Mouse (Mus musculus) limb, embryonic 14.5 days (tissue): ENCODE results near the gene Tbck. TPM values are rescaled to one million over a fixed set of nuclear protein-coding genes. Genes with fewer than 3 reads are reported as not detected.

ENCODE experiments used
- ATAC-seq: fragments of 200-750 bp; cut with Nextera tagmentation; 2 replicates; pipeline ENCODE4 v1.8.0; 2017; ENCODE audit warnings: low read depth, moderate number of reproducible peaks, moderate TSS enrichment; ENCODE audit not compliant: low FRiP score
- DNase-seq: peaks from one replicate; pipeline ENCODE4 v3.0.0-alpha.2; 2015; ENCODE audit warnings: low spot score
- H3K27ac ChIP-seq: fragments of 300-500 bp; sonication (generic); replicated peaks from 2 replicates; pipeline ENCODE4 v1.5.1; 2014; ENCODE audit warnings: low read depth, mild to moderate bottlenecking, low read length, moderate library complexity, mixed read lengths
- H3K27me3 ChIP-seq: fragments of 300-500 bp; sonication (generic); 2 replicates; pipeline ENCODE4 v1.6.1; 2014; ENCODE audit warnings: low read length, mixed read lengths; ENCODE audit not compliant: control insufficient read depth, insufficient read depth
- H3K36me3 ChIP-seq: fragments of 300-500 bp; sonication (generic); 2 replicates; pipeline ENCODE4 v1.6.1; 2014; ENCODE audit warnings: mild to moderate bottlenecking, low read length, moderate library complexity, mixed read lengths; ENCODE audit not compliant: control insufficient read depth, insufficient read depth
- H3K4me1 ChIP-seq: fragments of 300-500 bp; sonication (generic); 2 replicates; pipeline ENCODE4 v1.6.1; 2014; ENCODE audit warnings: antibody characterized with exemption, low read length, mixed read lengths; ENCODE audit not compliant: control insufficient read depth, insufficient read depth
- H3K4me2 ChIP-seq: fragments of 300-500 bp; sonication (generic); replicated peaks from 2 replicates; pipeline ENCODE4 v1.6.1; 2014; ENCODE audit warnings: low read depth, mild to moderate bottlenecking, low read length, moderate library complexity; ENCODE audit not compliant: severe bottlenecking
- H3K4me3 ChIP-seq: fragments of 300-500 bp; sonication (generic); replicated peaks from 2 replicates; pipeline ENCODE4 v1.5.1; 2014; ENCODE audit warnings: low read length
- H3K9ac ChIP-seq: fragments of 300-500 bp; sonication (generic); 2 replicates; pipeline ENCODE4 v1.6.1; 2014; ENCODE audit warnings: mild to moderate bottlenecking, low read depth, low read length, moderate library complexity; ENCODE audit not compliant: severe bottlenecking
- H3K9me3 ChIP-seq: fragments of 300-500 bp; sonication (generic); 2 replicates; pipeline ENCODE4 v1.6.1; 2016; ENCODE audit warnings: low read length; ENCODE audit not compliant: control insufficient read depth
- POLR2A ChIP-seq: fragments of 200-500 bp; IDR thresholded peaks from 2 replicates; pipeline ENCODE4 v1.8.0; 2012; ENCODE audit warnings: inconsistent platforms, mild to moderate bottlenecking, moderate library complexity, borderline replicate concordance; ENCODE audit not compliant: insufficient read depth, insufficient read length; ENCODE audit errors: extremely low read depth
- WGBS: fragments of 180-500 bp; shearing (Covaris S2); extraction: QIAGEN DNeasy Blood & Tissue Kit; methylation state at CpG from one replicate; pipeline ENCODE4 v1.1.7; 2014; 5-methylcytosine and 5-hydroxymethylcytosine counted together
- polyA plus RNA-seq, 2 experiments: library from polyadenylated mRNA; depleted of rRNA in 1 of 2; stranded (reverse) in 1 of 2; unstranded in 1 of 2; fragments of >200 nt; fragmentation: Nextera tagmentation in 1 of 2; extraction: Ambion mirVana in 1 of 2; gene quantifications; 2 replicates each; pipeline versions ENCODE4 v1.2.1 to v1.2.3; 2012 to 2014

Tbck gene
- polyA plus RNA-seq, 2 experiments = 7.4 to 19.1 TPM

DNA sequence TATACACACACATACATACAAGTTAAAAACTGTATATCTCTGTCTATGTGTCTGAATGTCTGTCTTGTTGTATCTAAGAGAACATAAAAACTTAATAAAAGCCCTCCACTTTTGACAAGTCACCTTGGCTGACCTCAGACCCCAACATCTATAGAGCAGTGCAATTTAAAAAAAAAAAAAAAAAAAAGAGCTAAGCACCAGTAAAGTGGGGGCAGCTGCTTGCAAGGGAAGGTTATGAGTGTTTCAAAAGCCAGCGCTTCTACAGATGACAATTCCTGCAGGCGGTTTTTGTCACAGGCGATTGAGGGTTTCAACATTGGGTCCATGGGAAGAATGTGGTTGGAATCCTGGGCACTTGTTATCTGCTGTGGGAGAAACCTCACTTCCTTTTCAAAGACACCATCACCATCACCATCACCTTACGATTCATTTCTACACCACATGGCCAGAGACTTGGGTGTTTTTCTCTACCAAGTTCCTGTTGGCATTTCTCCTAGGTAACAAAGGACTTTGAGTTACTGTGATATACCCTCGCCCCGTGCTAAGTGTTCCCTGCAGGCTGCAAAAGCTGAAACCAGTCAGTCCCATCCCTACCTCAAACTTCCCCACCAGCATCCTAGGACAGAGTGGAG is 202.6 kb downstream of the Tbck start:
- no peak for TF ChIP-seq POLR2A
- WGBS = 86% methylated on average over 6 of the region's 6 CpGs
- Histone ChIP-seq H3K27ac (no peak overlapping the region), H3K9me3 (no peaks in the 10 kb centered on the region), H3K36me3 (no peaks in the 10 kb centered on the region), H3K4me2 (no peak overlapping the region), H3K27me3 (no peaks in the 10 kb centered on the region), H3K4me1 (no peaks in the 10 kb centered on the region), H3K9ac (no peak overlapping the region), H3K4me3 (no peak overlapping the region)
- ATAC-seq (no peak), DNase-seq (no peak)

DNA sequence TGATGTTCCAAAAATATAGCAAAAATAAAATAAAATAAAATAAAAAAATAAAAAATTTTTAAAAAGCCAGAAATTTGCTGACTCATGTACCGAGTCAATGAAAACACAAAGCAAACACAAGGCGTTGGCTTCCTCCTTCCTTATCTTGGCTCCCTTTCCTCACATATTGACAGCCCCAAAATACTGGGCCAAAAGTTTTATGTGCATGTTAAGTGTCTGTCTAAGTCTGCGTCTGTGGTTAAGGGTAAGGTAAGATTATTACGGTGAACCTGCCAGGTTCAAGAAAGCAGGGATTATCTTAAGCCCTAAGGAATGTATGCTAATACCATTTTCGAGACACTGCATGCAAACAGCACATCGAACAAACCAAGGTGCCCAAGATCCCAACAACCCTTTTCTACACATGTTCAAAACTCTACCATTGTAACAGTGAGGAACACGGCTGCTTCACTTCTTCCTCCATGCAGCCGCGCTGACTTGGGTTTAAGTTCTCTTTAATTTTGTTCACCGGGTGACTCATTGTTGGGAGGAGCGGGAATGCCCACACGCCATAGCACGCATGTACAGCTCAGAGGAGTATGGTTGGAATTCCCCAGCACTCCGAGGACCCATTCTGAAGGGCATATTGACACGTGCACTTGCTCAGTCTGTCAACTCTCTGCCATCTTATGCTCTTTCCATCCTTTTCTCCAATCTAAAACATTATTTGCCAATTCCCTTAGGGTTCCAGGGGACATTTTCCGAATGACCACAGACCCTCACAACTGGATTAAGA is 203.3 kb downstream of the Tbck start:
- Histone ChIP-seq H3K4me2 (no peak overlapping the region), H3K36me3 (no peaks in the 10 kb centered on the region), H3K9ac (no peak overlapping the region), H3K27me3 (no peaks in the 10 kb centered on the region), H3K9me3 (no peaks in the 10 kb centered on the region), H3K27ac (no peak overlapping the region), H3K4me1 (no peaks in the 10 kb centered on the region), H3K4me3 (no peak overlapping the region)
- 85% methylated on average over 16 of the region's 16 CpGs for WGBS
- no peak for TF ChIP-seq POLR2A
- DNase-seq = no peak
- no peak for ATAC-seq

Other genes with a start within 250 kb of the Tbck start
- gene Gimd1, start 54.3 kb upstream of the Tbck start, polyA plus RNA-seq (2012; rRNA removed) = not detected in 2 replicates
- not detected in 2 replicates for gene Gimd1, start 54.3 kb upstream of the Tbck start, polyA plus RNA-seq (2014; fragmentation: Nextera tagmentation; extraction: Ambion mirVana)
- 47.8 and 90.4 TPM in 2 replicates for gene Aimp1, start 226 bp downstream of the Tbck start, polyA plus RNA-seq (2012; rRNA removed)
- gene Aimp1, start 226 bp downstream of the Tbck start, polyA plus RNA-seq (2014; fragmentation: Nextera tagmentation; extraction: Ambion mirVana) = 85.0 and 89.1 TPM in 2 replicates